Mouse (Mus musculus) cerebellum, adult 9-11 months (tissue): Measurements from ENCODE around the gene Cadm2.

Source experiments
- DNase-seq: peaks from one replicate; pipeline ENCODE4 v3.0.0; 2022

Gene Cadm2

DNA sequence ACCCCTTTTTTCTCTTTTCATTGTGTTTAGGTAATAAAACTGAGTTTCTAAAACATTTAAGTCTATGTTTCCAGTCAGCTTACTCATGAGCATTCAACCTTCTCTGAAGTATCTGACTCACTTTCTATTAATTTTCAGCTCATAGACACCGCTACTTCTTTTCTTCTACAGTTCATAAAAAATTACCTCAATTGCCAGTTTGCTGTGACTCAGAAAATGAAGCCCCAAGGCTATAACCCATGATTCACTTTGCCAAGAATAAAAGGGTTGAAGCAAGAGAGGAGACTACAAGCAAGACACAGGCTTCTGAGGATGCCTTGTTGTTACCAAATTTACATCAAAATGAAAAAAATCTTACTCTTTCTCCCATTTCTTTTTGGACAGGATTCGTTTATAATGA, 698.0 kb downstream of the Cadm2 start:
- DNase-seq, result no peak

- DNase-seq, result no peak
Observed at GRCm38 (mm10) chr16:66921414-66921915, 699.2 kb downstream of the Cadm2 start.

DNA sequence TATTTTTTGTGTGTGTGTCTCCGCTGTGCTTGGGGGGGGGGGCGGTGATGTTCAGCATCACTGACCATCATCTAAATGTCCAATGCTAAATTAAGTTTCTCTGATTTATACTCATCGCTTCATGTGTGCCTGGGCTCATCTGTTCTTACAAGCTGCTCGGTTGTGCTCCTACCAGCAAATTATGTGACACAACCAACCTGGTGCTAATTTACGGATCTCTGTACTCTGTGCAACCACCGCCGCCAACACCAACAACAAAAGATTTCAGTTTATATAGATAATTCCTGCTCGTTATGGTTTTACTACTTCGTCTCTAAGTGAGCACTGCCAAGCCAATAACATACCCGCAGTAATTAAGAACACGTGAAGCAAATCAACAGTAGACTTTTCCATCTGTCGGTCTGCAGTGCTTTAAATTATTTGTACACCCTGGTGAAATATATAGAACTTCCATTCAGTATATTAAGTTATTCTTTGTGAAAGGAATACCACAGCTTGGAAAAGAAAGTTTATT, 700.8 kb downstream of the Cadm2 start:
- no peak for DNase-seq

DNA sequence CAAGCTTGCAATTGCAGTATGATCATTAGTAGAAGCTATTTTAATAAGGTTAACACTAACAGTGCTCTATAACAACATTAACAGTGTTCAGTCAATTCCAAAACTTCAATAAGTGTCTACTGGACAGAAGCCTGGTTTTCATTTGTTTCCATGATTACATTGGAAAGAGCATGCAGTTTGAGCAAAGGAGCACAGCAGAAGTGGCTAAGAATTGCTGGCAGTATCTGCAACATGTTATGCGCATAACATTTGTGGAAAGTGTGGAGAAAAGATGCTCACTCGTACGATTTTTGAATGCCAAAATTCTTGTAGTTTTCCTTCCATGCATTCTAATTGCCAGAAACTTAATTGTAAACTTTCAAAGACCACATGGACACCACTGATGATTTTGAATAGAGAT, 718.9 kb downstream of the Cadm2 start:
- no peak for DNase-seq

GRCm38 (mm10) chr16:66900664-66901063, 720.0 kb downstream of the Cadm2 start:
- peak; percentile 29 for DNase-seq

GRCm38 (mm10) chr16:66892359-66892758, 728.3 kb downstream of the Cadm2 start:
- peak; percentile 85 for DNase-seq

DNA sequence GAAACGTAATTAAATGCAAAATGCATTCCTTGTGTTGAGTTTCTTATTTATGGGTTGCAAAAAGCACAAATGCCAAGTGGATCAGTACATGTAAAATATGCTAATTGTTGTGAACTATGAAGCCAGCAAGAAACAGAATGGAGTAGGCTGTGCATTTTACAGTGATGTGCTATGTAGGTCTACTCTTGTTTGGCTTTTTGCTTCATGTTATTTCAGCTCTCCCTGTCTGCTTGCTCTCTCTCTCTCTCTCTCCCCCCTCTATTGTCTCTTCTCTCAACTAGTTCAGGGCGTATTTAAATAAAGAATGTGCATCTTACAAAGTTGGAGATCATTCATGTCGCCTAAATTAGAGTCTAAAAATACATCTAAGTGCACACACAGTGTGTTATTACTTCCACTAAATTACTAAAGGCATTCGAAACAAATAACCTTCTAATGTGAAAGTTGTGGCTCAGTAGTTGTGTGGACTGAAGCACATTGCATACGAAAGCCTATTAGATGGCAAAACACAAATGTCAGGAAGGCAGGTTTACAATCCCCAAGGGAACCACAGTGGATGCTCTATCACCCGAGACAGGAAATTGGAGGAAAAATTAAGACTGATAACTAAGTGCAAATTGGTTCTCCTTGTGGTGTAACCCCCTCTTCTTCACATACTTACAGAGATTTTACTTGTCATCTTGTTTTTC, 729.0 kb downstream of the Cadm2 start:
- no peak for DNase-seq

DNA sequence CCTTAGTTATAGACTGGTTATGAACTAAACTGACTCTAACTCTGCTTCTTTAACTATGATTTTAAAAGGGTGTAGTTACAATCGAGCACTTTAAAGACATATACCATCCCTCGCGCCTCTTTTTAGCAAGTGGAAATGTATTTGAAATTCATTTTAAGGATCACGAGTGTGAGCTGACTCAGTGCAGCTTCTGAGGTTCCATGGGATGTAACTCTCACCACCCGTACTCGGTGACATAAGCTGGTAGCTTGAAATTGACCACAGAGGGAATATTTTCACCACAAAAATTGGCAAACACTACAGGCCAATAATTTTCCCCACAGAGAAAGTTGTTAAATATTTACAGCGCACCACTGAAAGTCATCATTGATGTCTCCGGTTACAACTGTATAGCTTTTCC, 730.8 kb downstream of the Cadm2 start:
- DNase-seq, result no peak

GRCm38 (mm10) chr16:66882597-66882996, 738.1 kb downstream of the Cadm2 start:
- no peak for DNase-seq

DNA sequence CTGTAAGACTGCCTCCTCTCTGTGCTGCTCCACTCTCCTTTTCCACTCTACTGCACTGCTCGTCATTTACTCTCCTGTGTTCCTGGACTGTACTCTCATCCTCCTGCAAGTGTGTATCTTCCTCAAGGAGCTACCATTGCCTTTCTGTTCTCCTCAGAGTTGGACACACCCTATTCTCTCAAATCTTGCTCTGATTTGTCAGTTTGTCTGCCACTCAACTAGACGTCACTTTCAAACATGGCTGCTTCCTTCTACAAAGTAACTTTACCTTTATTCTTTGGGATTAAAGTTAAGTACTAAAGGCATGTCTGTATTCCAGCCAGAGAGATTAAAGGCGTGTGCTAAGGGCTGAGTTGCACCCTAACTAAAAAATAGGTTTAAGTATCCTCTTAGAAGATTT, 749.5 kb downstream of the Cadm2 start:
- DNase-seq, result no peak

DNA sequence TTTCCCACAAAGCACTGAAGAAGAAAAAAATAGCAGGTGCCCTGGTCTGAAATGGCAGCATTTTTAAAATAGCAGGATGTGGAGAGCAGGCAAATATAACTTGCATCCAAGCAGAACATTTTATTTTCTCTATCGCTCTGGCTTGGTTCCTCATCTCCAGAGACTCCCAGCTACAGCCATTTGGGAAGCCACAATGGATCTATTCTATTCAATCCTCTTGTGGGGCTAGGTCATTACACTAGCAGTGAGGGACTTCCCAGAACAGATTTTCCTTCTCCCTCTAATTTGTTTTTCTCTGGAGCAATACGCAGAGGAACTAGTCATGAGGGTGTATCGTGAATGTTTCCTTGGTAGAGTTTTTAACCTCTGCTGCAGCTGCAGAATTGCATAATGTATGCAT, 769.7 kb downstream of the Cadm2 start:
- DNase-seq, result no peak

- DNase-seq, result no peak
Observed at GRCm38 (mm10) chr16:66824866-66825265, 795.8 kb downstream of the Cadm2 start.

- no peak for DNase-seq
Observed at GRCm38 (mm10) chr16:66811495-66811894, 809.2 kb downstream of the Cadm2 start.

DNA sequence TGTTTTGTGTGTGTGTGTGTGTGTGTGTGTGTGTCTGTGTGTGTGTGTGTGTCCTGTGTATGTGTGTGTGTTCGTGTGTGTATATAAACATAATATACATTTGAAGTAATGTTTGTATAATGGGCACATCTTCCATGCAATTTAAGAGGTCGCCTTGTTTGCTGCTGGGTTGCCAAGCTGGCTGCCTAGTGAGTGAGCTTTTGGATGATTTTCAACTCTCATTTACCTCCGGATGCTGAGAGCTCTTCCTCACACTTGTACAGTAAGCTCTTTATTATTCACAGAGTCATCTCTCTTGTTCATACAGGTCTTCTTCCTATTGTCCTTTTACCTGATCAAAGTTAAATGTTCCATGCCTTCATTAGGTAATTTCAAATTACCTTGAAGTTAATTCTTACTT, 822.5 kb downstream of the Cadm2 start:
- DNase-seq, result peak; percentile 61

- DNase-seq, result no peak
Observed at GRCm38 (mm10) chr16:66793067-66793466, 827.6 kb downstream of the Cadm2 start.

GRCm38 (mm10) chr16:66771883-66772282, 848.8 kb downstream of the Cadm2 start:
- DNase-seq, result no peak

DNA sequence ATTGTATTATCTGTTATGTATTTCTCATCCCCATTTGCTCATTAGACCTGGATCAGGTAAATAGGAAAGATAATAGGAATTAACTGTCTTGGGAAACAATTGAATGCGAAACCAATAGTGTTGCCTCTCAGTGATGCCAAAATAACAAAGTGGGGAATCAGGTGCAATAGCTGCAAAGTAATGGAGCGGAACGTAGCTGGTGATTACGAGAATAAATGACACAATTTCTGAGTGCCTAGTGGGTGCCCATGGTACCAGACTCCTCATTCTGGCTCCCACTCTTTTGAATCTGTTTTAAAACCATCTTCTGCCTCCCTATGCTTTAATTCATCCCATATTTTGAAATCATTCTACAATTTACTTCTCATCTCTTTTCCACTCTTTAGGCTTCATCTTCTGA, 851.2 kb downstream of the Cadm2 start:
- DNase-seq, result no peak

DNA sequence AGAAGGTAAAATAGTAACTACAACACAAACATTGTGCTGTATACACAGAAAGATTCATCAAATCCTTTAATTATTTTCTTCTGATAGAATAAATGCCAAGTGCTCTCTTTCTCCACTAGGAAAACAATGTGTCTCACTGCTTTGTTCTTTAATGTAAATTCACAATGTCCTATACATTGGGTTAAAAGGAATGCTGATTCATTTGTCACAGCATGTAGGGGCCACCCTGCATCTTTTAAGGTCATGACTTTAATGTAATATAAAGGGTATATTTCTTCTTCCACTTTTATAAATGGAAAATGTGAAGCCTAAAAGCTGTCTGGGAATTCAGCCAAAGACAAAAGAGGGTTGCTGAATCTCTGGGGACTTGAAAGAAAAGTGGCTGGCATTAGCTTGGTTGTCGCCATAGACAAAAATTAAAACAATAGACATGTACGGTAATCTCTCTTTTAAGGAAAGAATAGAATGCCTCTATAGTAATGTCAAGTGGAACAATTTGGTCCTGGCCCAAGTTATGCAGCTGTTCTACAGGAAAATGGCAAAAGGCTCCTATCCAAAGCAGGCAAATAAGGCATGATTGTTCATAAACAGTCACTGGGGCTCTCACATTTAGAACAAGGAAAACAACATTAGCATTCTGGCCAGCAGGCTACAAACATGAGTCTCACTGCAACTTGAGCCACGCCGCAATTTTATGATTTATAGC, 851.9 kb downstream of the Cadm2 start:
- peak; percentile 17 for DNase-seq

DNA sequence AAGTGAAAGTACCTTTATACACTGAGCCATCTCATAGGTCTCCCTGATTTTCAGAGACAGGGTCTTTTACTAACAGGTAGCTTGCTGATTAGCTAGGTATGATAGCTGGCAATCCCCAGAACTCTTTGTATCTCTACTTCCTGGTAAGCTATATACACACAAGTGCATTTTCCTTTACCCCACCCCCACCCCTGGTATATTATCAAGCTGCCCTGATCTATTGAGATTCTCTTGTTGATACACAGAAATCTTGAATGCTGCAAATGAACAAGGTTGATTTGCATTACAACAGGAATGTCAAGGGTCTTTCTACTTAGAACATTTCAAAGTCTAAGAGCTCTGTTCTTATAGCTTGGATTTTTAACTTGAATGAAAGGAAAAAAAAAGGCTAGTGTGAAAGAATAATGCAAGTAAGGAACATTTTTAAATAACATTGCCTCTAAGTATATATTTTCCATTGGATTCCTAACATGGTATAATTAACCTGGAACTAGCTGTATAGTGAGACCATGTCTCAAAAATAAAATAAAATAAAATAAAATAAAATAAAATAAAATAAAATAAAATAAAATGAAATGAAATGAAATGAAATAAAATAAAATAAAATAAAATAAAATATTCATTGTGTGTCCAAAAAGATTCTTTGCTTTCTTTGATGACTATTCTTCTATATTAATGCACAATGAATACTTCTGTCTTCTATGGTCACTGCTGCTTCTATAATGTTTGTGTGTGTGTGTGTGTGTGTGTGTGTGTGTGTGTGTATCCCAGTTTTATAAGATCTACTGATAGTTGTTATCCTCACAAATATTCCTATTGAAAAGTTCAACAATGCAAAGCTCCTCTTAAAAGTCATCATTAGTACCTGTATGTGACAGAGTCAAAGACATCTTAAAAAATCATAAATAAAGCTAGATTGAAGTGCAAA, 858.9 kb downstream of the Cadm2 start:
- DNase-seq, result no peak

- DNase-seq, result no peak
Observed at GRCm38 (mm10) chr16:66748533-66748932, 872.2 kb downstream of the Cadm2 start.

- DNase-seq, result no peak
Observed at GRCm38 (mm10) chr16:66731212-66731611, 889.5 kb downstream of the Cadm2 start.

DNA sequence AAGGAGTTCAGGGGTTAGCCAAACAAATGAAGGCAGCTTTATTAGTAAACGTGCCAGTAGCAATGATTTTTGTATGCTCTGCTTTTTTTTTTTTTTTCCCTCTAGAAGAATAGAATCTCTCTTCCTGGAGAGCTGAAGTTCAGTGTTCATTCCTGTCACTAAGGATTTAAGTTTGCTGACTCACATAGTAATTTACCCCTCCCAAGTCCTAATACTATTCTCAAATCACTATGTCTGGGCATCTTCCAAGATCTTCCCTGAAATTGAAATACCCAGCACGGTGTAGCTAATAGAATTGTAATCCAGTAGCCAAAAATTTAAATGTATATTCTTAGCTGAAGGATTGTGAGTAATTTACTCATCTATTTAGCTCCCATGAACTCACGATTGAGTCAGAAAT, 914.2 kb downstream of the Cadm2 start:
- no peak for DNase-seq

- no peak for DNase-seq
Observed at GRCm38 (mm10) chr16:66694783-66695182, 925.9 kb downstream of the Cadm2 start.
